In the genomic region with DNA sequence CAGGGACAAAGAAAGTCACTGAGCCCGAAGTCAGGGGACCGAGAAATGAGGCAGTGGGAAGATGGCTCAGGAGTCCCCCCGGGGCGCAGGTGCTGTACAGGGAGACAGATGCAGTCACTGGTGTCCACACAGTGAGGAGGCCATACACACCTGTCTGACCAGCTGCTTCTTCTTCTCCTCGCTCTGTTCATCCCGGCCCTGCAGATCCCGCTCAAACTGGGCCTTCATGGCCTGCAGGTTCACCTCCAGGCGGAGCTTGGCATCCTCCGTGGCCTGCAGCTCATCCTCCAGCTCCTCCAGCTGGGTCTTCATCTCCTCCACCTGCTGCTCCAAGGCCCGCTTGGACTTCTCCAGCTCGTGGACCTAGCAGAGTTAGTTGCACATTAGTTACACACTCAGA, we compare ENCODE assay signal across 35 mouse cellular contexts. TPM values are rescaled to one million over a fixed set of nuclear protein-coding genes. Genes with fewer than 3 reads are reported as not detected.
"Had no signal": no experiment of that assay in that cellular context is flagged by ENCODE, and none has a peak within 500 bp of the region (broad histone marks: within the 10 kb centered on the region; RNA-seq: fewer than 3 reads in every experiment).

No protein-coding gene starts in this region.

- H3K4me2 ChIP-seq: embryonic facial prominence, embryonic 12.5 days; embryonic facial prominence, embryonic 13.5 days; embryonic facial prominence, embryonic 15.5 days; forebrain, embryonic 12.5 days; forebrain, embryonic 13.5 days; forebrain, embryonic 15.5 days had no signal

- H3K9me3 ChIP-seq: embryonic facial prominence, embryonic 10.5 days; embryonic facial prominence, embryonic 12.5 days; embryonic facial prominence, embryonic 13.5 days; embryonic facial prominence, embryonic 15.5 days; forebrain, embryonic 10.5 days; forebrain, embryonic 12.5 days; forebrain, embryonic 13.5 days; forebrain, embryonic 15.5 days had no signal

- H3K4me1 ChIP-seq: embryonic facial prominence, embryonic 10.5 days; embryonic facial prominence, embryonic 12.5 days; embryonic facial prominence, embryonic 13.5 days; embryonic facial prominence, embryonic 15.5 days; forebrain, embryonic 10.5 days; forebrain, embryonic 12.5 days; forebrain, embryonic 13.5 days; forebrain, embryonic 15.5 days had no signal

- H3K9ac ChIP-seq: embryonic facial prominence, embryonic 12.5 days; embryonic facial prominence, embryonic 13.5 days; embryonic facial prominence, embryonic 15.5 days; forebrain, embryonic 12.5 days; forebrain, embryonic 13.5 days; forebrain, embryonic 15.5 days; forebrain, postnatal 0 days had no signal

- H3K27me3 ChIP-seq: embryonic facial prominence, embryonic 12.5 days; embryonic facial prominence, embryonic 13.5 days; embryonic facial prominence, embryonic 15.5 days; forebrain, embryonic 12.5 days; forebrain, embryonic 13.5 days; forebrain, embryonic 15.5 days had no signal

- ATAC-seq: forebrain, embryonic 13.5 days; forebrain, embryonic 14.5 days; forebrain, embryonic 15.5 days; forebrain, embryonic 16.5 days; forebrain, postnatal 0 days had no signal

- H3K4me3 ChIP-seq: embryonic facial prominence, embryonic 10.5 days; embryonic facial prominence, embryonic 12.5 days; embryonic facial prominence, embryonic 13.5 days; embryonic facial prominence, embryonic 15.5 days; erythroblast, embryonic 14.5 days; forebrain, embryonic 10.5 days; forebrain, embryonic 12.5 days; forebrain, embryonic 13.5 days; forebrain, embryonic 15.5 days; gastrocnemius, adult 2 months; heart, adult 2 months had no signal

- DNase-seq: cerebellum, adult 18-20 months; cerebellum, adult 2 months; cerebellum, adult 8-10 months; cerebellum, adult 9-10 months; cerebellum, adult 9-11 months; cerebellum, postnatal 10 days; cerebellum, postnatal 14 days; cerebellum, postnatal 25 days; cerebellum, postnatal 36 days; embryo, embryonic 11 days; forebrain, postnatal 0 days; gastrocnemius, postnatal 10 days; gastrocnemius, postnatal 14 days; gastrocnemius, postnatal 25 days; gastrocnemius, postnatal 36 days; heart, adult 2 months had no signal

- H3K27ac ChIP-seq: embryonic facial prominence, embryonic 10.5 days; embryonic facial prominence, embryonic 12.5 days; embryonic facial prominence, embryonic 13.5 days; embryonic facial prominence, embryonic 15.5 days; forebrain, embryonic 10.5 days; forebrain, embryonic 12.5 days; forebrain, embryonic 13.5 days; forebrain, embryonic 15.5 days; gastrocnemius, adult 2 months; heart, adult 2 months had no signal

RNA-seq across cellular contexts. Expression of gene Apol8, which starts 10.2 kb away (rescaled TPM):
- total RNA-seq: gastrocnemius, postnatal 14 days; granulocyte monocyte progenitor cell, adult 5-6 weeks had no signal
- polyA plus RNA-seq: embryonic facial prominence, embryonic 14.5 days; forebrain, embryonic 15.5 days; heart, adult 2 months had no signal

RNA-seq across cellular contexts. Expression of gene Apol9b, which starts 38.1 kb away (rescaled TPM):
- total RNA-seq: forebrain, postnatal 0 days; gastrocnemius, adult 18-20 months; gastrocnemius, adult 2 months; gastrocnemius, adult 8-10 months; gastrocnemius, postnatal 10 days; gastrocnemius, postnatal 14 days; gastrocnemius, postnatal 25 days; gastrocnemius, postnatal 36 days; gastrocnemius, postnatal 4 days; granulocyte monocyte progenitor cell, adult 5-6 weeks; heart, adult 2 months had no signal
- polyA plus RNA-seq: embryonic facial prominence, embryonic 10.5 days; embryonic facial prominence, embryonic 11.5 days; embryonic facial prominence, embryonic 12.5 days; embryonic facial prominence, embryonic 13.5 days; embryonic facial prominence, embryonic 14.5 days; erythroblast, embryonic 14.5 days; forebrain, embryonic 10.5 days; forebrain, embryonic 11.5 days; forebrain, embryonic 12.5 days; forebrain, embryonic 13.5 days; forebrain, embryonic 14.5 days; forebrain, embryonic 15.5 days; forebrain, embryonic 16.5 days had no signal
